Mouse (Mus musculus) activated CD4-positive, CD25-positive, alpha-beta regulatory T cell (primary cell): ENCODE results near the gene Gm7697. TPM values are rescaled to one million over a fixed set of nuclear protein-coding genes. Genes with fewer than 3 reads are reported as not detected.

Experiments
- polyA plus RNA-seq, 2 experiments: library from polyadenylated mRNA; unstranded; fragments of 100-300 nt; shearing (Covaris generic); gene quantifications; one replicate each; pipeline ENCODE4 v1.2.1; 2017

Gm7697 gene
- not detected for polyA plus RNA-seq

DNA sequence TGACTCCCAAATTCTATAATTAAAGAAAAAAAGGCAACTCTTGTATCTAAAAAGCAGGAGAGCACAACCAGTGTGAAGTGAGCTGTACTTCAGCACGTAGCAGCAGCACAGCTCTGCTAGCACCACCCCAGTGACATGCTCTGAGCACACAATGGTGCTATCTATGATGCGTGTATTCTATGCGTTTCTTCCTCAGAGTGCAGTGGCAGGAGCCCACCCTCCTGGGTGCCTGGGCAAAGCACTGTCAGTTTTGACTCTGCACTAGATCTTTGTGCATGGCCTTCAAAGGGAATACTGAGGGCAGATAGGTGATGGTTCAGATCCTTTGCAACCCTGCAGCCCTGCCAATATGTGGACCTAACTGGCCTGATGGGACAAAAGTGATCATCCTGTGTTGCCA is at the start of gene Gm7697:
Gm7697 (minus strand) TSS at position 101 of the 400 bp plus-strand sequence.

DNA sequence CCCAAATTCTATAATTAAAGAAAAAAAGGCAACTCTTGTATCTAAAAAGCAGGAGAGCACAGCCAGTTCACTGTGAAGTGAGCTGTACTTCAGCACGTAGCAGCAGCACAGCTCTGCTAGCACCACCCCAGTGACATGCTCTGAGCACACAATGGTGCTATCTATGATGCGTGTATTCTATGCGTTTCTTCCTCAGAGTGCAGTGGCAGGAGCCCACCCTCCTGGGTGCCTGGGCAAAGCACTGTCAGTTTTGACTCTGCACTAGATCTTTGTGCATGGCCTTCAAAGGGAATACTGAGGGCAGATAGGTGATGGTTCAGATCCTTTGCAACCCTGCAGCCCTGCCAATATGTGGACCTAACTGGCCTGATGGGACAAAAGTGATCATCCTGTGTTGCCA is 69.3 kb downstream of the Gm7697 start, which contains the start of gene Gm9495:
Gm9495 (minus strand) TSS at position 101 of the 400 bp plus-strand sequence.

Other genes with a start within 250 kb of the Gm7697 start
- under 1 TPM in 1 of 2 experiments, not detected in 1; 0.27 TPM for gene Gm9495, start 69.4 kb downstream of the Gm7697 start, polyA plus RNA-seq
- 10 to 100 TPM; 23.8 to 32.6 TPM for gene Zfp868, start 102.6 kb upstream of the Gm7697 start, polyA plus RNA-seq
- gene Zfp964, start 131.5 kb upstream of the Gm7697 start, polyA plus RNA-seq = under 1 TPM; 0.05 to 0.76 TPM
- 10 to 100 TPM; 43.9 to 46.1 TPM for gene Zfp869, start 187.7 kb upstream of the Gm7697 start, polyA plus RNA-seq
- 1 to 10 TPM; 6.7 to 7.0 TPM for gene Zfp963, start 227.0 kb upstream of the Gm7697 start, polyA plus RNA-seq